Mouse (Mus musculus): ENCODE results near the gene Ccr1l1.

- TF ChIP-seq POLR2A (IDR thresholded peaks at IDR 0.05; ENCODE audit: low read depth, low read length), result no peak
- TF ChIP-seq CTCF (IDR thresholded peaks at IDR 0.05; ENCODE audit: borderline replicate concordance, insufficient read depth, low read length), result no peak
Observed at GRCm38 (mm10) chr9:123930926-123931325, 47.3 kb downstream of the Ccr1l1 start.
